Mouse (Mus musculus) right cerebral cortex, adult 18-20 months (tissue): Measurements from ENCODE around the gene Zfand6.
A peak's percentile ranks its signal among the peaks of the same experiment; 100 is the strongest.

ENCODE experiments used
- DNase-seq: peaks from one replicate; pipeline ENCODE4 v3.0.0; 2022; ENCODE audit warnings: mixed read lengths

Zfand6 gene

GRCm38 (mm10) chr7:84649016-84649415 lies 40.7 kb downstream of the Zfand6 start:
- DNase-seq: no peak

- DNase-seq: no peak
These were observed 43.5 kb downstream of the Zfand6 start for GRCm38 (mm10) chr7:84646256-84646655.

- DNase-seq: no peak
These were observed 46.3 kb downstream of the Zfand6 start for GRCm38 (mm10) chr7:84643270-84643998.

- DNase-seq: no peak
These were observed 47.4 kb downstream of the Zfand6 start for GRCm38 (mm10) chr7:84642159-84642928.

GRCm38 (mm10) chr7:84636939-84637338 lies 52.8 kb downstream of the Zfand6 start:
- no peak for DNase-seq

- no peak for DNase-seq
These were observed 57.9 kb downstream of the Zfand6 start for GRCm38 (mm10) chr7:84631878-84632277.

- no peak for DNase-seq
These were observed 66.0 kb downstream of the Zfand6 start for GRCm38 (mm10) chr7:84623718-84624117.

- DNase-seq: no peak
These were observed 68.8 kb downstream of the Zfand6 start for GRCm38 (mm10) chr7:84620956-84621355.

- no peak for DNase-seq
These were observed 70.8 kb downstream of the Zfand6 start for GRCm38 (mm10) chr7:84618951-84619350.

- DNase-seq: no peak
These were observed 77.3 kb downstream of the Zfand6 start for GRCm38 (mm10) chr7:84612445-84612844.

- no peak for DNase-seq
These were observed 78.2 kb downstream of the Zfand6 start for GRCm38 (mm10) chr7:84611609-84612008.

GRCm38 (mm10) chr7:84606293-84606749 lies 83.4 kb downstream of the Zfand6 start, which contains the start of gene Fah:
Gene Fah, minus strand, starts transcription at chr7:84606722.
- DNase-seq: peak; percentile 55

GRCm38 (mm10) chr7:84605704-84606292 lies 84.0 kb downstream of the Zfand6 start:
- peak; percentile 88 for DNase-seq

GRCm38 (mm10) chr7:84605033-84605687 lies 84.6 kb downstream of the Zfand6 start:
- no peak for DNase-seq

- DNase-seq: no peak
These were observed 85.3 kb downstream of the Zfand6 start for GRCm38 (mm10) chr7:84604501-84604900.

GRCm38 (mm10) chr7:84601331-84601730 lies 88.4 kb downstream of the Zfand6 start:
- DNase-seq: no peak

GRCm38 (mm10) chr7:84600631-84601030 lies 89.1 kb downstream of the Zfand6 start:
- DNase-seq: no peak

- DNase-seq: no peak
These were observed 93.1 kb downstream of the Zfand6 start for GRCm38 (mm10) chr7:84596633-84597032.

GRCm38 (mm10) chr7:84596002-84596401 lies 93.8 kb downstream of the Zfand6 start:
- no peak for DNase-seq

- no peak for DNase-seq
These were observed 94.8 kb downstream of the Zfand6 start for GRCm38 (mm10) chr7:84594917-84595303.

GRCm38 (mm10) chr7:84594087-84594916 lies 95.5 kb downstream of the Zfand6 start:
- peak; percentile 28 for DNase-seq

GRCm38 (mm10) chr7:84591347-84591746 lies 98.4 kb downstream of the Zfand6 start:
- no peak for DNase-seq
